Mouse (Mus musculus): Measurements from ENCODE around the gene Pomgnt1. TPM values are rescaled to one million over a fixed set of nuclear protein-coding genes. Genes with fewer than 3 reads are reported as not detected.

Pomgnt1 gene
- total RNA-seq, 4 experiments from 2014 or later, result 58.8 to 63.2 (median 62.0) TPM

DNA sequence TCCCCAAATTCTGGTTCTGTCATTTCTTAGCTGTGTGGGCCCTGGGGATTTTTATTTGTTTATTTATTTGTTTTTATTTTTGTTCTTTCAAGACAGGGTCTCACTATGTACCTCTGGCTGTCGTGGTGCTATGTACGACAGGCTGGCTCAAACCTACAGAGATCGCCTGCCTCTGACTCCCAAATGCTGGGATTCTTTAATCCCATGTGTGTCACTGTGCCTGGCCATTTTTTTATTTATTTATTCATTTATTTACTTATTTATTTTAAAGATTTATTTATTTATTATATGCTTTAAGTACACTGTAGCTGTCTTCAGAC lies 45.7 kb downstream of the Pomgnt1 start:
- no peak for DNase-seq (ENCODE audit: low spot score)

DNA sequence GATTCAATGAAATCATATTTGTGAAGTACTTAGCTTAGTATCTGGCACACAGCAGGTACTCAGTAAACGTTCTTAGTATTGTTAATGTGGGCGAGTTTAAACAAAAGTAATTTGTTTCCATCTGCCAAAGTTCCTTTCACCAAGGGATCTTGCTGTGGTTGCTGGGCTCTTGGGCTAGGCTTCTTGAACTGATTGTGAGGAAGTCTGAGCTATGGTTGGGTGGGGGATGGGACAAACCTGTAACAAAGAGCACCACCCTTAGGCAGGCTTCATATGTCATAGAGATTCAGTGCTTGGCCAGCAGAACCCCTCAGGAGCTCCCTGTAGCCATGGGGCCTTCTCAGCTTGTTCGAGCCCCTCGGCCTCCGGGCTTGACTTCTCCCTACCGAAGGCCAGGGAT lies 49.4 kb downstream of the Pomgnt1 start, which contains the start of the genes 1700042G07Rik and Gm49337:
Gene 1700042G07Rik, plus strand, starts transcription at position 301 of the 400 bp plus-strand sequence.
Gene Gm49337, plus strand, starts transcription at position 313 of the 400 bp plus-strand sequence.
- no peak for DNase-seq (ENCODE audit: low spot score)

- no peak for DNase-seq (ENCODE audit: low spot score)
Observed at GRCm38 (mm10) chr4:116173752-116174151, 50.1 kb downstream of the Pomgnt1 start.

GRCm38 (mm10) chr4:116174466-116175116 lies 51.0 kb downstream of the Pomgnt1 start:
- DNase-seq (ENCODE audit: low spot score), result no peak

DNA sequence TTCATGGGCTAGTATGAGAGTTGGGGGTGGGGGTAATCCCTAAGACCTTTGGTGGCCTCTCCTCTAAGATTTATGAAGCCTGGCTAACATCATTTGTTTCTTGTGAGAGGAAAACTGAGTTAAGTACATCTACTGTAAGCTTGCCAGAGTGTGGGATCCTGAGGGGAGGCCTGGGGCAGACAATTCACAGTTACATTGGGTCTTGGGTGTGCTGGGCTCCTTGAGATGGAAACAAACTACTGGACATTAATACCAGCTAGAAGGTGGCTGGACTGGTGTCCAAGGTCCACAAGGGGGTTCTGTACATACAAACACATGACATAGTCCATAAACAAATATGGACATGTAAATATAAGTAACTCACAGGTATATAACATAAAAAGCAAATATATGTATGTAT lies 51.5 kb downstream of the Pomgnt1 start:
- DNase-seq (ENCODE audit: low spot score), result no peak

DNA sequence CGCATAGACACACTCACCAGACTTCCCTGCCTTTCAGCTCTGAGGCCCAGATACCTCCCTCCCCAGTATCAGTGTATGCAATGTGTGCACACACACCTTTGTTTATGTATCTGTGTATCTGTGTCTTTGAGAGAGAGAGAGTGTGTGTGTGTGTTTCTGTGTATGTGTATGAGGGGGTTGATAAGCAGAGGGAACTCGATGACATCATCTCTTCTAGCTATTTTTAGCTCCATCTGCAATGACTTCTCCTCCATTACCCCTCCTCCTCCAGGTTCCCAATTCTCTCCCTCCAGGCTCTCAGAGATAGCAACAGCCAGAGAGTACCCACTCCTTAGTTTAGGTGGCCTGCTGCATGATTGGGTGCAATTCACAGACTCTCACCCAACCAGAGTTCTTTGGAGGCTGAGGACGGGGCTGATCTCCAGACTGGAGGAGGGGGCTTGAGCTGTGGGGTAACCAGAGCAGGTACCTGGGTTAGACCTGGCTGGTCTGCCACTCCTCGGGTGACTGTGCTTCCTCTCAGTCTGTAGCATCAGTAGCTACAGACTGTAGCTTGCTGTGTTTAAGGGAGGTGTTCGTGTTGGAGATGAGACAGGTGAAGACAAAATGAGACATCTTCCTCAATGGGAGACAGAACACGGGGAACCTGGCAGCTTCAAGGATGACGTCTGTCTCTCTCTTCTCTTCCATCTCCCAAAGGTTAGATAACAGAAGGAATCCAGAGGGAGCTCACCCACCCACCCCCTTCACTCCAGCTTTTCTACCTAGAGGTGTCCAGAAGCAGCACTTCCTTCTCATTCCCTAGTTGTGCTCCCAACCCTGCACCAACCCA lies 52.3 kb downstream of the Pomgnt1 start:
- peak; percentile 10 for DNase-seq (ENCODE audit: low spot score)

GRCm38 (mm10) chr4:116176543-116176988 lies 52.9 kb downstream of the Pomgnt1 start:
- peak; percentile 76 for DNase-seq (ENCODE audit: low spot score)

DNA sequence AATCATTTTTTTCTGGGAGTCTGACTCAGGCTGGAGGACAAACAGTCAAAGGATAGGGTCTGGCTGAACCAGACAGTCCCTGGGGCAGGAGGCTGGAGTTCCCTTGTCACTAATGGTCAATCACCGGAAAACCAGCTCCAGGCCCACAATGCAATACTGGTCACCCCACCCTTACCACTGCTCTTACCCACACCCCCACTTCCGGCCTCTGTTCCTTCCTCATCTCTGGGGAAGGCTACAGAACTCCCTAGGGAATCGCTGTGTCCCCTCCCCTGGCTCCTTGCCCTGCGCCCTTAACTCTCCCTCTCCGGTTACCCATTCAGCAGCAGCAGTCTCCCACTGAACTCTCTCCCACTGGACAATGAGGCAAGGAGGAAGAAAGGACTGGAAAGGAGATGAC lies 53.5 kb downstream of the Pomgnt1 start:
- peak; percentile 93 for DNase-seq (ENCODE audit: low spot score)

DNA sequence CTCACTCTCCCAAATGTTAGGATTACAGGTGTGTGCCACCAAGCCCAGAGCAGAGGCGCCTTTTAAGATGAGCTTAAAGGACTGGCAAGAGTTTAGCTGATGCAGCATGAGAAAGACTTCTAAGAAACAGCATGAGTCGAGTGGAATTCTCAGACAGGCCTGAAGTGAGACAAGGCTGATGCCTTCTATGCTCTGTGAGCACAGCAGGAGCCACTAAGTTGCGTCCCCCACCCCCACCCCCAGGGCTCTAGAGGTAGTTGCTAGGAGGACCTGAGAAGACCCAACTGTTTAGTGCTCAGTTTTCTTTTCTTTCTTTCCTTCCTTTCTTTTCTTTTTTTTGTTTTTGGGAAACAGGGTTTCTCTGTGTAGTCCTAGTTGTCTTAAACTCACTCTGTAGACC lies 58.4 kb downstream of the Pomgnt1 start:
- DNase-seq (ENCODE audit: low spot score), result no peak

DNA sequence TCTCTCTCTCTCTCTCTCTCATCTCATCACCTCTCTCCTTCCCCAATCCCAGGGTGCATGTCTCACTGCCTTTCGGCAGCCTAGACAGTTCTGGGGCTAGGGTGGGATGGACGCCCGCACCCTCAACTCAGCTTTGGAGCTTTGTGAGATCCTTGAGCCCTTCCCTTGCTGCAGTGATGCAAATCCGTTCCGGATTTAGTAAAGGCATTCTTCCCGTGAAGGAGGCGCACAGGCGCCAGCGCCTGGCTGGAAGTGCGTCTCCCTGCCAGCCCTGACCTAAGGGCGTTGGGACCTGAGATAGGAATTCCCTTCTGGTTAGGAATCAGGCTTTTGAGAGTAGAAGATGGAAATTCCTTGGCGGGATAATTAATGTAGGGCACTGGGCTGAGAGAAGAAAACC lies 59.1 kb downstream of the Pomgnt1 start:
- DNase-seq (ENCODE audit: low spot score), result peak; percentile 62

GRCm38 (mm10) chr4:116185083-116185482 lies 61.4 kb downstream of the Pomgnt1 start:
- DNase-seq (ENCODE audit: low spot score), result no peak

DNA sequence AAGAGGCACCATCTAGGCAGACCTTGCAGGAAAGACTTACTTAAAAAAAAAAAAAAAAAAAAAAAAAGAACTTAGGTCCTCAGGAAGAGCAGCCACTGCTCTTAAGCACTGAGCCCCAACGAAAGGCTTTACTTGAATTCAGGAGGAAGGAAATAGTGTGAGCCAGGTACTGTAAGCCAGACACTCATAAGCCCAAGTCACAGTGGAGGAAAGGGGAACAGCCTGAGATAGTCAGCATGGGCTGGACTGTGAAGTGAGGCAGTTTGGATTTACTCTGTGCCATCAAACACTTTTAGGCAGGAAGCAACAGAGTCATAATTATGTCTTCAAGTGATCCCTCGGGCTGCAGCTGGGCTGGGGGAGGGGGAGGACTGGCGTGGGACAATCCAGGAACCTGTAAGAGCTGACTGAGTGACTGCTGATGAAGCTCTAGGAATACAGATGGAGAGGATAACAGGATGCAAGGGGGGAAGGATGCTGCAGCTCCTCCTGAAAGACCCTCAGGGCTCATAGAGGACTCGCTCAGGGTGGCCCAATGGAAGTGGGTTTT lies 68.7 kb downstream of the Pomgnt1 start:
- peak; percentile 9 for DNase-seq (ENCODE audit: low spot score)

GRCm38 (mm10) chr4:116193583-116194383 lies 70.1 kb downstream of the Pomgnt1 start:
- no peak for DNase-seq (ENCODE audit: low spot score)

GRCm38 (mm10) chr4:116198422-116198821 lies 74.8 kb downstream of the Pomgnt1 start:
- DNase-seq (ENCODE audit: low spot score), result no peak

DNA sequence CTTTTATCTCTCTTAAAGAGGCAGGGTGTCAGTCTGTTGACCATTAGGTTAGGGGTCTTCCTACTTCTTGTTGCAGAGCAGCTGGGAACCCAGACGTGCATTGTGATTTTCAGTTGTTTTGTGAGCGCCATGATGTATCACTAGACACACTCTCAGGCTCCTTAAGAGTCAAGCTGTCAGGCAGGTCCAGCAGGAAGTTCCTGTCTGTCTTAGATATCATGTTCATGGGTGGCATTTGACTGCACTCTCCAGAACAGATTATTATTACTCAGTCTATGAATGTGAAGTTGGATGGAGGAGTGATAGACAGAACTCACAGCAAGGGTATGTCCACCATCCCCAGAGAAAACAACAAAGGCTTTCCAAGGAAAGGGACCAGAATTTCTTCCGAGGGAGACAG lies 80.8 kb downstream of the Pomgnt1 start:
- no peak for DNase-seq (ENCODE audit: low spot score)

DNA sequence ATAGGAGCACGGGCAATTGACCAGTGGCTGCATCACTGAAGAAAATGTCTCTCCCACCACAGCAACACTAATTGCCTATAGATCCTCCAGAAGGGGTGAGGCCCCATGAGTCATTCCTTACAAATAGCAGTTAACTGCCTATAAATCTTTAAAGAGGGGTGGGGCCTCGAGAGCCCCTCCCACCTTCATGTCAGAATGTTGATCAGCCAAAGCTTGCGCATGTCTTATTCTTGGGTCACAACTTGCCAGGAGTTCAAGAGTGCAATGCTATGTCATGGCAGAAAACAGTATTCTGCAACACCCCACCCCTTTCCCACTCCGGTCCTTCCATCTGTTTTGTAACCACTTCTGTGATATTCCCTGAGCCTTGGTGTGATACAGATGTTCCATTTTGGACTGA lies 82.9 kb downstream of the Pomgnt1 start:
- no peak for DNase-seq (ENCODE audit: low spot score)

DNA sequence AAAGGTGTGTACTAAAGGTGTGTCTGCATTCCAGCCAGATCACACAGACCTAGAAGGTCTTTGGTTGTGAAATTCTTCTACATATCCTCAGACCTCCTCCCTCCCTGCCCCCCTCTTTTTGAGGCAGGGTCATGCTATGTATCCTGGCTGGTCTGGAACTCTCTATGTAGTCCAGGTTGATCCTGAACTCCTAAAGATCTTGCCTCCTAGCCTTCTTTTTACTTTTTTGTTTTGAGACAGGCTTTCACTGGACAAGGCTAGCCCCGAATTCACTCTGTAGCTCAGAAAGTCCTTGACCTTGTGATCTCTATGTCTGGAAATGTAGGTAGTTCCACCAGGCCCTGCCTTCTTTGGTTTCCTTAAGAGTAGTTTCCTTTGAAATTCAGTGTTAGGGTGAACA lies 85.3 kb downstream of the Pomgnt1 start:
- DNase-seq (ENCODE audit: low spot score), result no peak

Other genes with a start within 250 kb of the Pomgnt1 start
- gene Kncn, start 239.4 kb upstream of the Pomgnt1 start, total RNA-seq (2022), result not detected
- gene 6430628N08Rik, start 233.2 kb upstream of the Pomgnt1 start, total RNA-seq (2022), result not detected
- gene Dmbx1, start 183.9 kb upstream of the Pomgnt1 start, total RNA-seq (2022), result not detected
- gene Faah, start 105.9 kb upstream of the Pomgnt1 start, total RNA-seq (2022), result under 1 TPM in 3 of 4 experiments, not detected in 1; 0.34 to 0.82 (median 0.49) TPM
- gene Nsun4, start 70.0 kb upstream of the Pomgnt1 start, total RNA-seq (2022), result 10 to 100 TPM; 30.3 to 34.5 (median 32.7) TPM
- 1,000 to 10,000 TPM; 1,639 to 1,931 (median 1,745) TPM for gene Uqcrh, start 48.8 kb upstream of the Pomgnt1 start, total RNA-seq (2022)
- gene Lrrc41, start 48.6 kb upstream of the Pomgnt1 start, total RNA-seq (2022), result 10 to 100 TPM; 24.4 to 26.0 (median 25.7) TPM
- under 1 TPM; 0.06 to 0.53 (median 0.17) TPM for gene Rad54l, start 150 bp upstream of the Pomgnt1 start, total RNA-seq (2022)
- gene Lurap1, start 27.5 kb downstream of the Pomgnt1 start, total RNA-seq (2022), result 1 to 10 TPM; 3.6 to 5.3 (median 4.9) TPM
- gene Tspan1, start 43.8 kb downstream of the Pomgnt1 start, total RNA-seq (2022), result under 1 TPM in 1 of 4 experiments, not detected in 3; 0.55 TPM
- gene 1700042G07Rik, start 49.5 kb downstream of the Pomgnt1 start, total RNA-seq (2022), result not detected
- not detected for gene Gm49337, start 49.5 kb downstream of the Pomgnt1 start, total RNA-seq (2022)
- 10 to 100 TPM in 3 of 4 experiments, 1 to 10 TPM in 1; 8.5 to 14.9 (median 11.9) TPM for gene Pik3r3, start 97.8 kb downstream of the Pomgnt1 start, total RNA-seq (2022)